Mouse (Mus musculus) midbrain, embryonic 13.5 days (tissue): ENCODE measurements around the gene Zfp148. TPM values are rescaled to one million over a fixed set of nuclear protein-coding genes. Genes with fewer than 3 reads are reported as not detected.
"Not testable (repeated sequence)": the region's sequence is repeated elsewhere in the genome, so short reads cannot be mapped to it uniquely, and the experiment has no call there.

Experiments
- ATAC-seq: fragments of 200-750 bp; cut with Nextera tagmentation; 2 replicates; pipeline ENCODE4 v1.8.0; 2017; ENCODE audit warnings: mild to moderate bottlenecking, moderate TSS enrichment, moderate library complexity
- H3K27ac ChIP-seq: fragments of 300-500 bp; sonication (generic); 2 replicates; pipeline ENCODE4 v1.5.1; 2015; ENCODE audit warnings: inconsistent platforms, mild to moderate bottlenecking, moderate library complexity
- H3K27me3 ChIP-seq: fragments of 300-500 bp; sonication (generic); 2 replicates; pipeline ENCODE4 v1.6.1; 2015; ENCODE audit warnings: mild to moderate bottlenecking, inconsistent platforms
- H3K36me3 ChIP-seq: fragments of 300-500 bp; sonication (generic); 2 replicates; pipeline ENCODE4 v1.6.1; 2015; ENCODE audit warnings: mild to moderate bottlenecking, inconsistent platforms
- H3K4me1 ChIP-seq: fragments of 300-500 bp; sonication (generic); replicated peaks from 2 replicates; pipeline ENCODE4 v1.6.1; 2015; ENCODE audit warnings: inconsistent platforms
- H3K4me2 ChIP-seq: fragments of 300-500 bp; sonication (generic); replicated peaks from 2 replicates; pipeline ENCODE4 v1.6.1; 2015; ENCODE audit warnings: moderate library complexity, mild to moderate bottlenecking, inconsistent platforms
- H3K4me3 ChIP-seq: fragments of 300-500 bp; sonication (generic); replicated peaks from 2 replicates; pipeline ENCODE4 v1.5.1; 2015; ENCODE audit warnings: mild to moderate bottlenecking, inconsistent platforms
- H3K9ac ChIP-seq: fragments of 300-500 bp; sonication (generic); replicated peaks from 2 replicates; pipeline ENCODE4 v1.6.1; 2015; ENCODE audit warnings: mild to moderate bottlenecking, inconsistent platforms
- H3K9me3 ChIP-seq: fragments of 300-500 bp; sonication (generic); 2 replicates; pipeline ENCODE4 v1.6.1; 2016; ENCODE audit warnings: mild to moderate bottlenecking, inconsistent platforms
- WGBS: fragments of 180-500 bp; shearing (Covaris S2); methylation state at CpG from one replicate; pipeline ENCODE4 v1.1.7; 2015; 5-methylcytosine and 5-hydroxymethylcytosine counted together
- polyA plus RNA-seq: library from polyadenylated mRNA; unstranded; fragments of >200 nt; fragmentation: Nextera tagmentation; extraction: Ambion mirVana; gene quantifications from 2 replicates; pipeline ENCODE4 v1.2.1, GENCODE M21; 2015

The Zfp148 gene
- 55.4 and 55.8 TPM in 2 replicates for polyA plus RNA-seq

DNA sequence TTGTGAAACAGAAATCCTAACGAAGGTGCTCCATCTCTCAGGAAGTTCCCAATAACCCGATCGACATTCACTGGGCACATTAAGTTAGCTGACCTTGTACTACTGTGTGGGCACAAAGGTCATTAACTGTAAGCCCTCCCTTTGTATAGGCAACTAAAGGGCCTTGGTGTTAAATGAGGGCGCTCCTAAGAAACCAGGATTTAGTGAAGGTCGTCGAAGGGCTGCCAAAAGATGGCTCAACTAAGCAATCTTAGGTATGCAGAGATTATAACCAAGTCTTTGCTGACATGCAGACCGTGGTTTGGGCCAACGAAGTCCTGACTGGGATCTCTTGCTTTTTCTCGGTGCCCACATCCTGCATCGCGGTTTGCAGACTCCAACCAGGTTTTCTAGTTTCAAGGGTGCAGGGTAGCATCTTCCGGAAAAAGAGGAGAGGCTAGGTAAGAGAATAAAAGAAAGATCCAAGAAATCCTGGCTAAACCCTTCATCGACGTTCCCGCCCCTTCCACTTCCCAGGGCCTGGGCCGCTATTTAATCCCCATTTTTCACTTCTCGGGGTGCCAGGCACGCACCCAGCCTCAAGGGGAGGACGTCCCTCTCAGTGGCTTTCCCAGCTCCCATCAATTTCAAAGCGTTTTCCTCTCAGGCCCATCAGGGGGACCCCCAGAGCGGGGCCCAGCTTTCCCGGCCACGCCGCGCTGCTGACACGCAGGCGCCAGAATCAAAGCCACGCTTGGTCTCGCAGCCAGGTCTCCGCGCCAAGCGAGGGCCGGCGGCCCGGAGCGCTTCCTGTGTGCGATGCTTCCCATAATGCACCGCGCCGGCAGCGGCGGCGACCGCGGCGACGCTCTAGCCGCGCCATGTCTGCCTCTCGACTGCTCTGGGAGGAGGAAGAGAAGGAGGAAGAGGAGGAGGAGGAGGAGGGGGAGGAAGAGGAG is at the start of gene Zfp148:
Zfp148 (plus strand) TSS at position 893 of the 938 bp plus-strand sequence.
- peak within 1 kb of the TSS; percentile 91 for H3K4me3 ChIP-seq
- not testable (repeated sequence) for H3K36me3 ChIP-seq, H3K27me3 ChIP-seq, H3K9me3 ChIP-seq
- H3K4me2 ChIP-seq = peak within 1 kb of the TSS; percentile 85
- WGBS = 4% methylated on average over 49 of the region's 50 CpGs
- peak; percentile 91 for ATAC-seq
- peaks cover 33% of the 10 kb centered on the region for H3K4me1 ChIP-seq
- H3K9ac ChIP-seq = peak within 1 kb of the TSS; percentile 97
- H3K27ac ChIP-seq = peak within 1 kb of the TSS; percentile 94

DNA sequence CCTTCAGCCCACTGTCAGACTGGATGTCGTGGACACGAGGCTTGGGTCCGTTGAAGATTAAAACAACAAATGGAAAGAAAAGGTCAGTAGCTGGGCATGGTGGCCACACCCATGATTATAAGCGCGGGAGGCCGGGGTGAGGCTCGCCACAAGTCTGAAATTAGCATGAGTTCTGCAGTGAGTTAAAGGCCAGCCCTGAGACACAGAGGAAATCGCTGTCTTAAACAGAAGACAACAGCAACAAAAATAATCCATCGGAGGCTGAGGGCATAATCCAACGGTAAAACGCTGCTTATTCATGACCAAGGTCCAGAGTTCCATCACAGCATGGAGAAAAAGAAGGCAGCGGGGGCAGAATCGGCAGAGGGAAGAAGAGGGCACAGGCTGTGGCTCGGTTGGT is 47.6 kb upstream of the Zfp148 start:
- Histone ChIP-seq H3K4me2 (no peak overlapping the region), H3K4me1 (no peaks in the 10 kb centered on the region; the same call in 1 of the 2 replicates), H3K27me3 (no peaks in the 10 kb centered on the region), H3K9ac (no peak overlapping the region), H3K27ac (no peak overlapping the region), H3K9me3 (no peaks in the 10 kb centered on the region), H3K4me3 (no peak overlapping the region), H3K36me3 (no peaks in the 10 kb centered on the region)
- WGBS = 88% methylated on average over 14 of the region's 14 CpGs
- no peak for ATAC-seq

DNA sequence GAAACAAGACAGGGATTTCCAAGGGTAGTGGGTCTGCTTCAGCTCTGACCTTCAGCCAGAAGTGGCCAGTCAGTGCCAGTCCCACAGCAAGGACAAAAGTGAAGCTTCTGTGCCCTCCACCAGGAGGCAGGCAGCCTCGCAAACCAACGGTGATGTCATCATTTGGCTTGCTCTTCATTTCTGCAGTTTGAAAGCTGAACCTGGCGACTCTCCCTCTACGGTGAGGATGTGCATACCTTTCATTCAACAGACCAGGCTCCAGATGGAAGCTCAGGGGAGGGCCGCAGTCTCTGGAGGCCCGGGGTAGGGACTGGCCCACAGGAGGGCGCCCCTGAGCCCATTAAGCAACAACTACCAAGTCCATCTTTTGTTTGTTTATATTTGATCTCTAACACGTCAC is 43.5 kb upstream of the Zfp148 start:
- 21% methylated on average over 8 of the region's 8 CpGs for WGBS
- Histone ChIP-seq H3K4me2 (peak overlapping the region; percentile 25; the same call in 1 of the 2 replicates), H3K27me3 (no peaks in the 10 kb centered on the region), H3K4me1 (no peaks in the 10 kb centered on the region; the same call in 1 of the 2 replicates), H3K9me3 (no peaks in the 10 kb centered on the region), H3K27ac (no peak overlapping the region), H3K4me3 (no peak overlapping the region), H3K9ac (no peak overlapping the region), H3K36me3 (no peaks in the 10 kb centered on the region)
- ATAC-seq = peak; percentile 65

DNA sequence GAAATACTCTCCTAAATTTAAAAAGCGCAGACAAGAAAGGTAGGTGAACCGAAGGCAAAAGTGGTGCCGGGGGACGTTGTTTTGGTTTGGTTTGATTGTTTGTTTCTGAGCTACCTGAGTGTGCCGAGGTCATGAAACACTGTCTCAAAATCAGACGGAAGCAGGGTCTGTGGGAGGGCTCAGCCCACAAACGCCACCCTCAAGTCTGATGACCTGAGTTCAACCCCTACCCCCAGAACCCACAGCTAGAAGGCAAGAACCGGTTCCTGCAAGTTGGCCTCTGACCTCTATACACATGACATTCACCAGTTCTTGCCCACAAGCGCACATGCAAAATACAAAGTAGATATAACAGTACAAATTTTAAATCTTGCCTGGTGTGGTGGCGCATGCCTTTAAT is 43.0 kb upstream of the Zfp148 start:
- Histone ChIP-seq H3K9me3 (no peaks in the 10 kb centered on the region), H3K4me3 (no peak overlapping the region), H3K4me1 (no peaks in the 10 kb centered on the region; the same call in 1 of the 2 replicates), H3K36me3 (no peaks in the 10 kb centered on the region), H3K4me2 (no peak overlapping the region), H3K27me3 (no peaks in the 10 kb centered on the region), H3K9ac (no peak overlapping the region), H3K27ac (no peak overlapping the region)
- ATAC-seq = no peak
- WGBS = 87% methylated on average over 10 of the region's 10 CpGs

DNA sequence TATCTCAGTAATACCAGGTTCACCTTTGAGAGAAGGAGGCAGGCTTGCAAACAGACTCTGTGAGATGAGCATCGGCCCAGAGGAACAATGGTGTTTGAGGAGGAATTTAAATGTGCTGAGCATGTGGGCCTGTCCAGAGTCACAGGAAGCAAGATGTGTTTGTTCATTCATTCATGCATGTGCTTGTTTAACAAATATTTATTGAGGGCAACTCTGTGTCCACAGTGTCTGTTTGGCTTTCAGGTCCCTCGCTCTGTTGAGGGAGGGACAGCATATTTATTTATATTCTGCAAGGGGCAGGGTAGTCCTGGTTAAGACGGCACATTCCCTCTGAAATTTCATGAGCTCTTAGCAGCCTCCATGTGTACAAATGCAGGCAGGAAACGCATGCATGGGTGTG is 42.1 kb upstream of the Zfp148 start:
- Histone ChIP-seq H3K27ac (no peak overlapping the region; the same call in 1 of the 2 replicates), H3K4me1 (no peaks in the 10 kb centered on the region; the same call in 1 of the 2 replicates), H3K9me3 (no peaks in the 10 kb centered on the region), H3K27me3 (no peaks in the 10 kb centered on the region), H3K4me3 (no peak overlapping the region), H3K9ac (no peak overlapping the region), H3K4me2 (no peak overlapping the region), H3K36me3 (no peaks in the 10 kb centered on the region)
- no peak for ATAC-seq
- WGBS = 74% methylated on average over 4 of the region's 4 CpGs

DNA sequence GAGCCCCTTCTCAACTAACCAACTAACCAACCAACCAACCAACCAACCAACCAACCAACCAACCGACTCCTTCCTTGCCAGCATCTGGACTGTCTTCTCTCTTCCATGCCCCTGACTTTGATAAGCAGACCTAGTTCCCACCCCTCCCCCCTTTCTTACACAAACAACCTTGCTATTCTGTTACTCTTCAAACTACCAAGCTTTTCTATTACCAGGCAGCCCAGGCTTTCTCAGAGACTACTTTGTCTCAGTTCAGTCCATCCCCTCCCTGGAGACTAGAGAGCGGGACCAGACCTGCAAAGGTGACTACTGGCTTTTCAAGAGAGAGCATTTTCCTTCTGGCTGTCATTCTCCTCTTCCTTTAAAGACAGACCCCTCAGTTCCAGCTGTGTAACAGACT is 41.2 kb upstream of the Zfp148 start:
- no peak overlapping the region for H3K9ac ChIP-seq
- H3K4me3 ChIP-seq = no peak overlapping the region
- no peak for ATAC-seq
- H3K36me3 ChIP-seq = no peaks in the 10 kb centered on the region
- WGBS = 90% methylated on average over 2 of the region's 2 CpGs
- no peak overlapping the region for H3K27ac ChIP-seq
- H3K27me3 ChIP-seq = no peaks in the 10 kb centered on the region
- H3K4me2 ChIP-seq = no peak overlapping the region
- no peaks in the 10 kb centered on the region for H3K9me3 ChIP-seq
- peaks cover 5% of the 10 kb centered on the region for H3K4me1 ChIP-seq

DNA sequence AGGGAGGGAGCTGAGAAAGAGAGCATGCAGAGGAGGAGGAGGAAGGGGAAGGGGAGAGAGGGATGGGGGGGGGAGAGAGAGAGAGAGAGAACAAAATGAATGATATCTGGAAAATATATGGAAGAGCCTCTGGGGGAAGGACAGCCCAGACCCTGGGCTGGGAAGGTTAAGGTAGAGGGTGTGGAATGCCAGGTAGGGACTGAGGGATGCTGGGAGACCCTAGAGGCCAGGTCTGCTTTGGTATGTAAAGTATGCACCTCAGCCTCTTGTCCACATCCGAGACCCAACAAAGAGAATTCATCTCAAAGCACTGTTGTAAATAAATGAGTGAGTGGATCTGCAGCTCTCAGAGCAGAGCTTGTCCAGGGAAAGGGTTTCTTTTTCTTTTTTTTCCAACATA is 38.3 kb upstream of the Zfp148 start:
- WGBS = 39% methylated on average over 1 of the region's 1 CpGs
- no peaks in the 10 kb centered on the region for H3K27me3 ChIP-seq

DNA sequence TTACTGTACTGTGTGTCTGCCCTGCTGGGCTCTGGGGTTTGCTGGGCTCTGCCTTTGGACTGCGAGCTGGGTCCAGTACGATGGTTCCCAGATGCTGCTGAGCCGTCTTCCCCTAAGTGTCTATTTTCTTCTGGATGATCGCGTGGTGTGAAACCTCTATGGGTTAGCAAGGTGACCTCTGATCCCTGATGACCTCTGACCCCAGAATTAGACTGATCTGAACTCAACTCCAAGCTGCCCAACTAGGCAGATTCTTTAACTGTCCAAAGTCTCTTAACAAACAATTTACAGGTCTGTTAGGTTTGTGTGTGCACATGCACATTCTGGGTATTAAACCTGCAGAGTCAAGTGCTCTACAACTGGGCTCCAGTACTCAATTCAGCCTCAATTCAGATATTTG is 37.5 kb upstream of the Zfp148 start:
- Histone ChIP-seq H3K9me3 (no peaks in the 10 kb centered on the region), H3K27me3 (no peaks in the 10 kb centered on the region), H3K4me3 (no peak overlapping the region), H3K36me3 (no peaks in the 10 kb centered on the region), H3K4me1 (peaks cover 8% of the 10 kb centered on the region), H3K4me2 (no peak overlapping the region), H3K27ac (no peak overlapping the region), H3K9ac (no peak overlapping the region)
- WGBS = 62% methylated on average over 5 of the region's 5 CpGs
- ATAC-seq = no peak

More for the DNA sequence above, 38.3 kb upstream of the Zfp148 start:
- H3K9me3 ChIP-seq = no peaks in the 10 kb centered on the region
- peaks cover 8% of the 10 kb centered on the region for H3K4me1 ChIP-seq
- H3K4me2 ChIP-seq = no peak overlapping the region
- no peak for ATAC-seq
- H3K9ac ChIP-seq = no peak overlapping the region
- H3K27ac ChIP-seq = no peak overlapping the region
- H3K36me3 ChIP-seq = no peaks in the 10 kb centered on the region
- H3K4me3 ChIP-seq = no peak overlapping the region

DNA sequence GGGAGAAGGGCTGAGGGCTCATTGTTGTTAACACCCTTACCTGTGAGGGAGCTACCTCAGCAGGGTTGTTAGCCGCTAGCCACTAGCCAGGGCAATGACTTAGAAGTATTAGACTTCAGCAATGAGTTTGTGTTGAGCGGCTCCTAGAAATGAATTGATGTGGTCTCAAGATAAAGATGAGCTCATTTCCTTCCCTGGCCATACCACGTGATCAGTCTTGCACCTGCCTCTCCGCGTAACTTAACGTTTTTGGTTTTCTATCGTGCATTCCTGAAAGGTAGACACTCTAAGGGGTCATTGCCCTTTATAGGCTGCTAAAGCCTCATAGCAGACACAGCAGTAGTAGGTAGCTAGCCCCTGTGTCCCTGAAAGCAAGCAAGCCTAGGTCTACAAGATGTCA is 37.0 kb upstream of the Zfp148 start:
- H3K27me3 ChIP-seq = no peaks in the 10 kb centered on the region
- ATAC-seq = no peak
- no peak overlapping the region for H3K27ac ChIP-seq
- H3K9me3 ChIP-seq = no peaks in the 10 kb centered on the region
- H3K4me2 ChIP-seq = no peak overlapping the region
- 95% methylated on average over 7 of the region's 7 CpGs for WGBS
- H3K4me1 ChIP-seq = peaks cover 8% of the 10 kb centered on the region
- H3K9ac ChIP-seq = no peak overlapping the region
- no peak overlapping the region for H3K4me3 ChIP-seq
- H3K36me3 ChIP-seq = no peaks in the 10 kb centered on the region

DNA sequence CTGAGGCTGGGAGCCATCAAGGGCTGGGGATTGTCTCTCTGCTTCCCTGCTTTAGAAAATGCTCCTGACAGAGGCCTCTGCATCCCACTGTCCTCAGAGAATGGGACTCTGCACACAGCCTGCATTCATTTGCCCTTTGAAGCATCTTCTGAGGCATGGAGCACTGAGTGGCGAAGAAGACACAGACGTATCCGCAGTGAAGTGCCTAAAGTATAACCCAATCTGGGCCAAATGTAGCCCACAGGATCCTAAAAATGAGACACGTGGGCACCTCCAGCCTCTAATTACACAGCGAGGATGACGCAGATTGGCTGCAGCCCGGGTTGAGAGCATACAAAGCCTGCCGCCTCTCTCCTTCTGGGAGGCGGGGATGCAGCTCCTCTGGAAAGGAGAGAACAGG is 36.3 kb upstream of the Zfp148 start:
- H3K27me3 ChIP-seq = no peaks in the 10 kb centered on the region
- peak overlapping the region; percentile 65 for H3K27ac ChIP-seq
- no peak overlapping the region for H3K4me3 ChIP-seq
- 44% methylated on average over 9 of the region's 9 CpGs for WGBS
- H3K9me3 ChIP-seq = no peaks in the 10 kb centered on the region
- H3K36me3 ChIP-seq = no peaks in the 10 kb centered on the region
- H3K4me1 ChIP-seq = peaks cover 8% of the 10 kb centered on the region
- H3K9ac ChIP-seq = no peak overlapping the region
- H3K4me2 ChIP-seq = no peak overlapping the region
- peak; percentile 66; the same call in 1 of the 2 replicates for ATAC-seq

DNA sequence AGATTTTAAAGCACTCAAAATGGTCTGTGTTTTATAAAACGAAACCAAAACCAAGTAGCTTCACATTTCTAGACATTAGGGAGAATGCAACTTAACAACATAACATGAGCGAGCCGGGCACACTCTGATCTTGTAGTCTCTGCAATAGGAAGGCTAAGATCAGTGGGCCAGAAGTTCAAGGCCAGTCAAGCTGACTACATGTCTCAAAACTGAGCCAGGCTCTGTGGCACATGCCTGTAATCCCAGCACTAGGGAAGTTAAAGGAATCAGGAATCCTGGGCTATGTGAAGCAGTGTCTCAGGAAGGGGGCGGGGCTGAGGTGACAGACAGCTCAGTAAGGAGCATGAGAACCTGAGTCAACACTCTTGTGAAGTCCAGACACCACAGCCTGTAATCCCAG is 35.8 kb upstream of the Zfp148 start:
- WGBS = 82% methylated on average over 4 of the region's 4 CpGs
- Histone ChIP-seq H3K27ac (no peak overlapping the region), H3K4me3 (no peak overlapping the region), H3K36me3 (no peaks in the 10 kb centered on the region), H3K4me2 (no peak overlapping the region), H3K9ac (no peak overlapping the region), H3K27me3 (no peaks in the 10 kb centered on the region), H3K4me1 (peaks cover 8% of the 10 kb centered on the region), H3K9me3 (no peaks in the 10 kb centered on the region)
- ATAC-seq = no peak

DNA sequence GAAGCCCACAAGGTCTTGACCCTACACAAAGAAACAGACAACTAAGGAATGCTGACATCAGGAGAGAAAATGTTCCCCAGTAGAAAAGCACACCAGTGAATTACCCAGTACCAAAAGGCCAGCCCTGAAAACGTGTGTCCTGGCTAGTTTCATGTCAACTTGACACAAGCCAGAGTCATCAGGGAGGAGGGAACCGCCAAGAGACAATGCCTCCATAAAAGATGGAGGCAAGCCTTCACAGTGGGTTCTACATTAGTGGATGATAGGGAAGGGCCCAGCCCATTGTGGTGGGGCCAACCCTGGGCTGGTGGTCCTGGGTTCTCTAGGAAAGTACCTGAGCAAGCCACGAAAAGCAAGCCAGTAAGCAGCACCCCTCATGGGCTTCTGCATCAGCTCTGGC is 34.3 kb upstream of the Zfp148 start:
- WGBS = 71% methylated on average over 3 of the region's 3 CpGs
- H3K36me3 ChIP-seq = no peaks in the 10 kb centered on the region
- no peaks in the 10 kb centered on the region for H3K9me3 ChIP-seq
- no peaks in the 10 kb centered on the region for H3K27me3 ChIP-seq
- H3K4me2 ChIP-seq = no peak overlapping the region
- no peak for ATAC-seq
- peaks cover 8% of the 10 kb centered on the region for H3K4me1 ChIP-seq
- no peak overlapping the region for H3K4me3 ChIP-seq
- H3K9ac ChIP-seq = no peak overlapping the region
- H3K27ac ChIP-seq = no peak overlapping the region
